Mouse (Mus musculus): ENCODE results near the gene Atp1a4. TPM values are rescaled to one million over a fixed set of nuclear protein-coding genes. Genes with fewer than 3 reads are reported as not detected.

The Atp1a4 gene
- polyA plus RNA-seq, 1 experiment from 2014 or later: not detected

GRCm38 (mm10) chr1:172297611-172298537, 39.7 kb upstream of the Atp1a4 start, which contains the start of gene Atp1a2:
Atp1a2 (minus strand) TSS chr1:172298064.
- Histone ChIP-seq H3K36me3 (no peaks in the 10 kb centered on the region), H3K27me3 (no peaks in the 10 kb centered on the region), H3K4me2 (peak within 1 kb of the TSS; percentile 36), H3K9ac (no peak within 1 kb of the TSS), H3K27ac (peak within 1 kb of the TSS; percentile 75), H3K4me3 (peak within 1 kb of the TSS; percentile 22), H3K9me3 (no peaks in the 10 kb centered on the region), H3K4me1 (peaks cover 68% of the 10 kb centered on the region)
- ATAC-seq (ENCODE audit: insufficient number of reproducible peaks, low FRiP score, low TSS enrichment, low read depth): 0 out of 2 replicates have a peak, but pooled peaks have one; percentile 45
- 4% methylated on average over 16 of the region's 16 CpGs for WGBS

GRCm38 (mm10) chr1:172296816-172297510, 38.7 kb upstream of the Atp1a4 start:
- H3K4me2 ChIP-seq: peak overlapping the region; percentile 36
- H3K4me1 ChIP-seq: peaks cover 59% of the 10 kb centered on the region
- peak overlapping the region; percentile 22; the same call in 1 of the 2 replicates for H3K4me3 ChIP-seq
- peak overlapping the region; percentile 75 for H3K27ac ChIP-seq
- no peak for ATAC-seq (ENCODE audit: insufficient number of reproducible peaks, low FRiP score, low TSS enrichment, low read depth)
- no peaks in the 10 kb centered on the region for H3K27me3 ChIP-seq
- no peak overlapping the region for H3K9ac ChIP-seq
- 73% methylated on average over 6 of the region's 6 CpGs for WGBS
- H3K9me3 ChIP-seq: no peaks in the 10 kb centered on the region
- no peaks in the 10 kb centered on the region for H3K36me3 ChIP-seq

- WGBS: 24% methylated on average over 4 of the region's 4 CpGs
- H3K27me3 ChIP-seq: no peaks in the 10 kb centered on the region
- H3K27ac ChIP-seq: peak overlapping the region; percentile 75
- no peak overlapping the region for H3K9ac ChIP-seq
- no peaks in the 10 kb centered on the region for H3K9me3 ChIP-seq
- H3K4me3 ChIP-seq: no peak overlapping the region
- peaks cover 54% of the 10 kb centered on the region for H3K4me1 ChIP-seq
- no peak overlapping the region; the same call in 1 of the 2 replicates for H3K4me2 ChIP-seq
- ATAC-seq (ENCODE audit: insufficient number of reproducible peaks, low FRiP score, low TSS enrichment, low read depth): no peak
- H3K36me3 ChIP-seq: no peaks in the 10 kb centered on the region
These were observed 37.6 kb upstream of the Atp1a4 start for GRCm38 (mm10) chr1:172295751-172296197.

GRCm38 (mm10) chr1:172293449-172293848, 35.2 kb upstream of the Atp1a4 start:
- no peak overlapping the region for H3K27ac ChIP-seq

GRCm38 (mm10) chr1:172292880-172293279, 34.7 kb upstream of the Atp1a4 start:
- 76% methylated on average over 2 of the region's 2 CpGs for WGBS
- Histone ChIP-seq H3K36me3 (no peaks in the 10 kb centered on the region), H3K27ac (no peak overlapping the region), H3K27me3 (no peaks in the 10 kb centered on the region), H3K4me3 (no peak overlapping the region), H3K9ac (no peak overlapping the region), H3K4me2 (no peak overlapping the region), H3K4me1 (peaks cover 32% of the 10 kb centered on the region), H3K9me3 (no peaks in the 10 kb centered on the region)
- ATAC-seq (ENCODE audit: insufficient number of reproducible peaks, low FRiP score, low TSS enrichment, low read depth): no peak

More at GRCm38 (mm10) chr1:172293449-172293848, 35.2 kb upstream of the Atp1a4 start:
- Histone ChIP-seq H3K9me3 (no peaks in the 10 kb centered on the region), H3K4me1 (peaks cover 38% of the 10 kb centered on the region), H3K27me3 (no peaks in the 10 kb centered on the region), H3K4me3 (no peak overlapping the region), H3K4me2 (no peak overlapping the region), H3K9ac (no peak overlapping the region), H3K36me3 (no peaks in the 10 kb centered on the region)
- ATAC-seq (ENCODE audit: insufficient number of reproducible peaks, low FRiP score, low TSS enrichment, low read depth): no peak
- 85% methylated on average over 11 of the region's 11 CpGs for WGBS

- H3K4me2 ChIP-seq: no peak overlapping the region
- no peak overlapping the region for H3K27ac ChIP-seq
- H3K9ac ChIP-seq: no peak overlapping the region
- H3K36me3 ChIP-seq: no peaks in the 10 kb centered on the region
- 0 out of 2 replicates have a peak, but pooled peaks cover under 1% of the 10 kb centered on the region for H3K4me1 ChIP-seq
- 65% methylated on average over 3 of the region's 3 CpGs for WGBS
- H3K4me3 ChIP-seq: no peak overlapping the region
- no peak for ATAC-seq (ENCODE audit: insufficient number of reproducible peaks, low FRiP score, low TSS enrichment, low read depth)
- H3K9me3 ChIP-seq: no peaks in the 10 kb centered on the region
- H3K27me3 ChIP-seq: no peaks in the 10 kb centered on the region
These were observed 31.4 kb upstream of the Atp1a4 start for GRCm38 (mm10) chr1:172289617-172289946.

- Histone ChIP-seq H3K9ac (no peak overlapping the region), H3K4me2 (no peak overlapping the region)
- WGBS: 89% methylated on average over 11 of the region's 11 CpGs
These were observed 30.8 kb upstream of the Atp1a4 start for GRCm38 (mm10) chr1:172288900-172289616.

GRCm38 (mm10) chr1:172286740-172287139, 28.5 kb upstream of the Atp1a4 start:
- Histone ChIP-seq H3K4me2 (no peak overlapping the region), H3K9ac (no peak overlapping the region), H3K4me3 (no peak overlapping the region), H3K27me3 (no peaks in the 10 kb centered on the region), H3K4me1 (no peaks in the 10 kb centered on the region), H3K27ac (no peak overlapping the region), H3K36me3 (no peaks in the 10 kb centered on the region), H3K9me3 (no peaks in the 10 kb centered on the region)
- WGBS: 68% methylated on average over 5 of the region's 5 CpGs
- ATAC-seq (ENCODE audit: insufficient number of reproducible peaks, low FRiP score, low TSS enrichment, low read depth): no peak

More at GRCm38 (mm10) chr1:172288900-172289616, 30.8 kb upstream of the Atp1a4 start:
- Histone ChIP-seq H3K27me3 (no peaks in the 10 kb centered on the region), H3K4me3 (no peak overlapping the region), H3K4me1 (no peaks in the 10 kb centered on the region), H3K9me3 (no peaks in the 10 kb centered on the region), H3K27ac (no peak overlapping the region), H3K36me3 (no peaks in the 10 kb centered on the region)
- ATAC-seq (ENCODE audit: insufficient number of reproducible peaks, low FRiP score, low TSS enrichment, low read depth): no peak

- no peak overlapping the region for H3K27ac ChIP-seq
These were observed 26.0 kb upstream of the Atp1a4 start for GRCm38 (mm10) chr1:172284221-172284620.

GRCm38 (mm10) chr1:172283073-172283472, 24.9 kb upstream of the Atp1a4 start:
- Histone ChIP-seq H3K36me3 (no peaks in the 10 kb centered on the region), H3K4me2 (no peak overlapping the region)
- 91% methylated on average over 6 of the region's 6 CpGs for WGBS

More at GRCm38 (mm10) chr1:172284221-172284620, 26.0 kb upstream of the Atp1a4 start:
- no peak overlapping the region for H3K4me3 ChIP-seq
- H3K36me3 ChIP-seq: no peaks in the 10 kb centered on the region
- ATAC-seq (ENCODE audit: insufficient number of reproducible peaks, low FRiP score, low TSS enrichment, low read depth): no peak
- no peak overlapping the region for H3K9ac ChIP-seq
- no peaks in the 10 kb centered on the region for H3K4me1 ChIP-seq
- H3K9me3 ChIP-seq: no peaks in the 10 kb centered on the region
- H3K27me3 ChIP-seq: no peaks in the 10 kb centered on the region
- H3K4me2 ChIP-seq: no peak overlapping the region
- 91% methylated on average over 14 of the region's 14 CpGs for whole genome bisulfite sequencing

GRCm38 (mm10) chr1:172281522-172282254, 23.5 kb upstream of the Atp1a4 start:
- Histone ChIP-seq H3K4me3 (no peak overlapping the region), H3K36me3 (no peaks in the 10 kb centered on the region), H3K9ac (no peak overlapping the region), H3K4me2 (no peak overlapping the region), H3K27me3 (no peaks in the 10 kb centered on the region), H3K4me1 (no peaks in the 10 kb centered on the region), H3K27ac (peak overlapping the region; percentile 24; the same call in 1 of the 2 replicates), H3K9me3 (no peaks in the 10 kb centered on the region)
- 74% methylated on average over 10 of the region's 10 CpGs for WGBS
- ATAC-seq (ENCODE audit: insufficient number of reproducible peaks, low FRiP score, low TSS enrichment, low read depth): 0 out of 2 replicates have a peak, but pooled peaks have one; percentile 4

More at GRCm38 (mm10) chr1:172283073-172283472, 24.9 kb upstream of the Atp1a4 start:
- Histone ChIP-seq H3K4me1 (no peaks in the 10 kb centered on the region), H3K9me3 (no peaks in the 10 kb centered on the region), H3K27me3 (no peaks in the 10 kb centered on the region), H3K4me3 (no peak overlapping the region), H3K27ac (no peak overlapping the region), H3K9ac (no peak overlapping the region)
- ATAC-seq (ENCODE audit: insufficient number of reproducible peaks, low FRiP score, low TSS enrichment, low read depth): no peak
